Mouse (Mus musculus) gastrocnemius, postnatal 4 days (tissue): Measurements from ENCODE around the gene Rasgrp2. TPM values are rescaled to one million over a fixed set of nuclear protein-coding genes. Genes with fewer than 3 reads are reported as not detected.

Source experiments
- DNase-seq, 2 experiments: peaks; one replicate each; pipeline ENCODE4 v3.0.0; 2021 to 2022; ENCODE audit warnings: low spot score in 2 of 2, mixed read lengths in 2 of 2
- total RNA-seq, 2 experiments: library from RNA; stranded (reverse); gene quantifications; 2 replicates each; pipeline ENCODE4 v1.2.3; 2021

The Rasgrp2 gene
- total RNA-seq, 2 experiments from 2014 or later: 37.4 to 40.2 TPM

GRCm38 (mm10) chr19:6381238-6381637, 17.9 kb upstream of the Rasgrp2 start:
- DNase-seq: no peak

- no peak for DNase-seq
These were observed 16.7 kb upstream of the Rasgrp2 start for GRCm38 (mm10) chr19:6382323-6382924.

- peak in 1 of 2 experiments; percentile 15 for DNase-seq
These were observed 15.7 kb upstream of the Rasgrp2 start for GRCm38 (mm10) chr19:6383470-6383869.

- DNase-seq: peak; percentile 66 to 82
These were observed 15.0 kb upstream of the Rasgrp2 start, which contains the start of gene Pygm for GRCm38 (mm10) chr19:6384128-6384527. Gene Pygm, plus strand, starts transcription at chr19:6384399.

- peak in 1 of 2 experiments; percentile 41 for DNase-seq
These were observed 14.2 kb upstream of the Rasgrp2 start for GRCm38 (mm10) chr19:6384954-6385353.

GRCm38 (mm10) chr19:6385419-6385818, 13.7 kb upstream of the Rasgrp2 start:
- DNase-seq: no peak

GRCm38 (mm10) chr19:6385821-6386220, 13.3 kb upstream of the Rasgrp2 start:
- peak in 1 of 2 experiments; percentile 10 for DNase-seq

- no peak for DNase-seq
These were observed 12.9 kb upstream of the Rasgrp2 start for GRCm38 (mm10) chr19:6386234-6386633.

GRCm38 (mm10) chr19:6388006-6388405, 11.1 kb upstream of the Rasgrp2 start:
- no peak for DNase-seq

- no peak for DNase-seq
These were observed 9.3 kb upstream of the Rasgrp2 start for GRCm38 (mm10) chr19:6389803-6390202.

- no peak for DNase-seq
These were observed 8.9 kb upstream of the Rasgrp2 start for GRCm38 (mm10) chr19:6390251-6390650.

GRCm38 (mm10) chr19:6392743-6393393, 6.3 kb upstream of the Rasgrp2 start:
- no peak for DNase-seq

- no peak for DNase-seq
These were observed 5.5 kb upstream of the Rasgrp2 start for GRCm38 (mm10) chr19:6393637-6394036.

- no peak for DNase-seq
These were observed 2.9 kb upstream of the Rasgrp2 start for GRCm38 (mm10) chr19:6396237-6396636.

GRCm38 (mm10) chr19:6397582-6398249, 1.4 kb upstream of the Rasgrp2 start:
- DNase-seq: peak in 1 of 2 experiments; percentile 16

- peak; percentile 52 to 68 for DNase-seq
These were observed 474 bp upstream of the Rasgrp2 start for GRCm38 (mm10) chr19:6398447-6399284.

- peak in 1 of 2 experiments; percentile 18 for DNase-seq
These were observed 1.3 kb downstream of the Rasgrp2 start for GRCm38 (mm10) chr19:6400096-6401086.

GRCm38 (mm10) chr19:6401131-6401815, 2.1 kb downstream of the Rasgrp2 start:
- DNase-seq: peak; percentile 71 to 78

- no peak for DNase-seq
These were observed 2.8 kb downstream of the Rasgrp2 start for GRCm38 (mm10) chr19:6401951-6402350.
